9 mouse cellular contexts compared by ENCODE assay signal in the genomic region with DNA sequence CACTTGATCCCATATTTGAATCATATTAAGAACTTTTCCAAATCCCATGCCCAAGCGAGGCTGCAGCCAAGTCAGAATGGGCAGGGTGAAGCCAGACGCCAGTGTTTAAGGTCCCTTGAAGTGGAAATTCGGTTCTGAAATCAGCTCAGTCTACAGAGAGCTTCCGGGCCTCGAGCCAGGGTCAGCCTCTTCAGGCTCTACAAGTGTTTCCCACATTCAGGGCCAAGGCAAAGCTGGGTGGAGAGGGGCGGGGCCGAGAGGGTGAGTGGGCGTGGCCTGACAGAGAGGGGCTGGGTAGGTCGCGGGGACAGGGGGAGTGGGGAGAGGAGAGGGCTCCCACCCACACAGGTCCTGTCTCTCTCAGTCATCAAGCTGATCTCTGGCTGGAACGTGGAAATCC. TPM values are rescaled to one million over a fixed set of nuclear protein-coding genes. Genes with fewer than 3 reads are reported as not detected.
DNase-seq lines count a peak whose midpoint lies in the region; ATAC-seq and TF ChIP-seq lines count a peak whose summit lies in the region.
"Had no signal": no experiment of that assay in that cellular context is flagged by ENCODE, and none has a peak within 500 bp of the region (broad histone marks: within the 10 kb centered on the region; RNA-seq: fewer than 3 reads in every experiment).

No protein-coding gene starts in this region.

- no peaks in the 10 kb centered on the region for H3K4me1 ChIP-seq in forebrain, postnatal 0 days (ENCODE audit: insufficient read depth)
- H3K4me1 ChIP-seq in forebrain, embryonic 11.5 days (replicated peaks; ENCODE audit: control insufficient read depth, insufficient read depth, low read length), result no peaks in the 10 kb centered on the region
- peaks cover 14% of the 10 kb centered on the region for H3K4me1 ChIP-seq in heart, embryonic 16.5 days (ENCODE audit: control insufficient read depth, insufficient read depth, low read length)
- peaks cover 7% of the 10 kb centered on the region; the same call in 1 of the 2 replicates for H3K4me1 ChIP-seq in neural tube, embryonic 15.5 days

- H3K27me3 ChIP-seq in forebrain, postnatal 0 days (ENCODE audit: insufficient read depth, low read length), result no peaks in the 10 kb centered on the region
- H3K27me3 ChIP-seq in forebrain, embryonic 11.5 days (ENCODE audit: control insufficient read depth, insufficient read depth, low read length), result no peaks in the 10 kb centered on the region
- H3K27me3 ChIP-seq in heart, embryonic 16.5 days (ENCODE audit: control insufficient read depth, insufficient read depth, low read length), result no peaks in the 10 kb centered on the region
- no peaks in the 10 kb centered on the region for H3K27me3 ChIP-seq in neural tube, embryonic 15.5 days (replicated peaks)

- peak; percentile 66 for ATAC-seq in forebrain, postnatal 0 days
- ATAC-seq in forebrain, embryonic 11.5 days (replicated peaks; ENCODE audit: low FRiP score), result no peak
- ATAC-seq in heart, embryonic 16.5 days (replicated peaks; ENCODE audit: extremely low read depth, insufficient read depth, low FRiP score), result peak; percentile 54; the same call in 1 of the 2 replicates
- ATAC-seq in neural tube, embryonic 15.5 days (ENCODE audit: low FRiP score), result 0 out of 2 replicates have a peak, but pooled peaks have one; percentile 47

- H3K9ac ChIP-seq in forebrain, postnatal 0 days, result no peak overlapping the region
- no peak overlapping the region for H3K9ac ChIP-seq in forebrain, embryonic 11.5 days (ENCODE audit: low read length)
- no peak overlapping the region for H3K9ac ChIP-seq in heart, embryonic 16.5 days (ENCODE audit: low read length)
- no peak overlapping the region for H3K9ac ChIP-seq in neural tube, embryonic 15.5 days (replicated peaks)
- H3K9ac ChIP-seq: liver, embryonic 13.5 days had no signal

- 17% methylated on average over 11 of the region's 11 CpGs for WGBS in forebrain, postnatal 0 days
- WGBS in forebrain, embryonic 11.5 days, result 37% methylated on average over 11 of the region's 11 CpGs
- 17% methylated on average over 11 of the region's 11 CpGs for WGBS in heart, embryonic 16.5 days
- 27% methylated on average over 11 of the region's 11 CpGs for WGBS in neural tube, embryonic 15.5 days

- no peaks in the 10 kb centered on the region for H3K9me3 ChIP-seq in forebrain, postnatal 0 days (ENCODE audit: low read length)
- no peaks in the 10 kb centered on the region for H3K9me3 ChIP-seq in forebrain, embryonic 11.5 days (ENCODE audit: control insufficient read depth, low read length)
- H3K9me3 ChIP-seq in heart, embryonic 16.5 days (replicated peaks; ENCODE audit: control insufficient read depth, low read length), result no peaks in the 10 kb centered on the region
- H3K9me3 ChIP-seq in neural tube, embryonic 15.5 days (replicated peaks), result no peaks in the 10 kb centered on the region
- H3K9me3 ChIP-seq: liver, embryonic 13.5 days had no signal

- H3K27ac ChIP-seq in forebrain, postnatal 0 days (ENCODE audit: low read depth, low read length), result no peak overlapping the region
- no peak overlapping the region for H3K27ac ChIP-seq in forebrain, embryonic 11.5 days (ENCODE audit: low read depth, low read length)
- no peak overlapping the region for H3K27ac ChIP-seq in heart, embryonic 16.5 days (ENCODE audit: low read length)
- no peak overlapping the region for H3K27ac ChIP-seq in neural tube, embryonic 15.5 days (replicated peaks)
- H3K27ac ChIP-seq: liver, embryonic 13.5 days had no signal

- H3K4me2 ChIP-seq in forebrain, postnatal 0 days (ENCODE audit: low read depth), result 0 out of 2 replicates have a peak overlapping the region, but pooled peaks have one; percentile 8
- no peak overlapping the region for H3K4me2 ChIP-seq in forebrain, embryonic 11.5 days (ENCODE audit: low read depth, low read length, severe bottlenecking)
- H3K4me2 ChIP-seq in heart, embryonic 16.5 days (ENCODE audit: low read depth, low read length), result no peak overlapping the region; the same call in 1 of the 2 replicates
- H3K4me2 ChIP-seq in neural tube, embryonic 15.5 days, result no peak overlapping the region
- H3K4me2 ChIP-seq: liver, embryonic 13.5 days had no signal

- H3K36me3 ChIP-seq in forebrain, postnatal 0 days (ENCODE audit: insufficient read depth), result no peaks in the 10 kb centered on the region
- no peaks in the 10 kb centered on the region for H3K36me3 ChIP-seq in forebrain, embryonic 11.5 days (ENCODE audit: control insufficient read depth, insufficient read depth, low read length)
- H3K36me3 ChIP-seq in heart, embryonic 16.5 days (ENCODE audit: control insufficient read depth, insufficient read depth), result no peaks in the 10 kb centered on the region
- H3K36me3 ChIP-seq in neural tube, embryonic 15.5 days, result no peaks in the 10 kb centered on the region
- H3K36me3 ChIP-seq: liver, embryonic 13.5 days had no signal

- H3K4me3 ChIP-seq in forebrain, postnatal 0 days (ENCODE audit: low read depth, low read length), result no peak overlapping the region
- H3K4me3 ChIP-seq in forebrain, embryonic 11.5 days (ENCODE audit: low read depth, low read length), result no peak overlapping the region
- no peak overlapping the region for H3K4me3 ChIP-seq in heart, embryonic 16.5 days (ENCODE audit: low read length)
- no peak overlapping the region for H3K4me3 ChIP-seq in neural tube, embryonic 15.5 days (replicated peaks)
- H3K4me3 ChIP-seq: liver, embryonic 13.5 days had no signal

- TF ChIP-seq CTCF in forebrain, postnatal 0 days (IDR thresholded peaks at IDR 0.05; ENCODE audit: low read depth), result no peak

- peak; percentile 63 for DNase-seq in forebrain, postnatal 0 days
- no peak for DNase-seq in forebrain, embryonic 11.5 days (ENCODE audit: low spot score)
- peak; percentile 8 for DNase-seq in right cerebral cortex, adult 18-20 months
- DNase-seq in right cerebral cortex, postnatal 36 days (ENCODE audit: low spot score in 2 of 2), result no peak
- DNase-seq in urinary bladder, adult 18-20 months (ENCODE audit: low spot score in 2 of 2), result no peak
- no peak for DNase-seq in c-Kit-positive CD71-positive TER-119-positive erythroid progenitor cells, embryonic 14.5 days (ENCODE audit: low spot score)
- DNase-seq: liver, embryonic 13.5 days had no signal

RNA-seq across cellular contexts. Expression of gene Myom3, which starts 38.4 kb away (rescaled TPM):
- total RNA-seq in forebrain, postnatal 0 days (2014; rRNA removed), result 1.1 and 1.4 TPM in 2 replicates
- polyA plus RNA-seq in forebrain, postnatal 0 days (2015; fragmentation: Nextera tagmentation; extraction: Ambion mirVana), result 1.7 and 2.6 TPM in 2 replicates
- 0.17 TPM in 1 of 2 replicates, not detected in the other for polyA plus RNA-seq in forebrain, embryonic 11.5 days (2014; fragmentation: Nextera tagmentation; extraction: Ambion mirVana)
- polyA plus RNA-seq in heart, embryonic 16.5 days (2015; fragmentation: Nextera tagmentation; extraction: Ambion mirVana), result 0.50 and 0.58 TPM in 2 replicates
- 1.0 and 1.1 TPM in 2 replicates for polyA plus RNA-seq in neural tube, embryonic 15.5 days (2015; fragmentation: Nextera tagmentation; extraction: Ambion mirVana)

RNA-seq across cellular contexts. Expression of gene Srsf10, which starts 57.6 kb away (rescaled TPM):
- 96.4 and 114 TPM in 2 replicates for total RNA-seq in forebrain, postnatal 0 days (2014; rRNA removed)
- polyA plus RNA-seq in forebrain, postnatal 0 days (2015; fragmentation: Nextera tagmentation; extraction: Ambion mirVana), result 131 and 143 TPM in 2 replicates
- polyA plus RNA-seq in forebrain, embryonic 11.5 days (2014; fragmentation: Nextera tagmentation; extraction: Ambion mirVana), result 392 and 452 TPM in 2 replicates
- polyA plus RNA-seq in heart, embryonic 16.5 days (2015; fragmentation: Nextera tagmentation; extraction: Ambion mirVana), result 128 and 147 TPM in 2 replicates
- polyA plus RNA-seq in neural tube, embryonic 15.5 days (2015; fragmentation: Nextera tagmentation; extraction: Ambion mirVana), result 157 and 178 TPM in 2 replicates

Comparison
In these comparisons a context has a peak if more than half of its experiments do, and no peak if none do; other contexts are left out.
1. DNase-seq: peak in forebrain, postnatal 0 days (single experiment) and right cerebral cortex, adult 18-20 months (single experiment); none in forebrain, embryonic 11.5 days (single experiment), right cerebral cortex, postnatal 36 days (0 of 2), urinary bladder, adult 18-20 months (0 of 2) and c-Kit-positive CD71-positive TER-119-positive erythroid progenitor cells, embryonic 14.5 days (single experiment).